Mouse (Mus musculus) hindbrain, postnatal 0 days (tissue): ENCODE data around the gene Ippk. TPM values are rescaled to one million over a fixed set of nuclear protein-coding genes. Genes with fewer than 3 reads are reported as not detected.

Experiments used
- ATAC-seq: fragments of 200-750 bp; cut with Nextera tagmentation; 2 replicates; pipeline ENCODE4 v1.8.0; 2017; ENCODE audit warnings: mild to moderate bottlenecking, moderate TSS enrichment, moderate library complexity
- DNase-seq: peaks from one replicate; pipeline ENCODE4 v3.0.0-alpha.2; 2015; ENCODE audit warnings: low spot score
- H3K27ac ChIP-seq: fragments of 300-500 bp; sonication (generic); 2 replicates; pipeline ENCODE4 v1.5.1; 2014; ENCODE audit warnings: mild to moderate bottlenecking
- H3K27me3 ChIP-seq: fragments of 300-500 bp; sonication (generic); 2 replicates; pipeline ENCODE4 v1.6.1; 2014; ENCODE audit warnings: low read length, mixed read lengths; ENCODE audit not compliant: insufficient read depth
- H3K36me3 ChIP-seq: fragments of 300-500 bp; sonication (generic); 2 replicates; pipeline ENCODE4 v1.6.1; 2014; ENCODE audit warnings: low read length, mixed read lengths; ENCODE audit not compliant: insufficient read depth
- H3K4me1 ChIP-seq: fragments of 300-500 bp; sonication (generic); 2 replicates; pipeline ENCODE4 v1.6.1; 2014; ENCODE audit warnings: antibody characterized with exemption, low read length, mixed read lengths; ENCODE audit not compliant: insufficient read depth
- H3K4me2 ChIP-seq: fragments of 300-500 bp; sonication (generic); 2 replicates; pipeline ENCODE4 v1.6.1; 2014; ENCODE audit warnings: low read depth, mild to moderate bottlenecking, low read length, moderate library complexity, mixed read lengths
- H3K4me3 ChIP-seq: fragments of 300-500 bp; sonication (generic); 2 replicates; pipeline ENCODE4 v1.5.1; 2014; ENCODE audit warnings: low read length
- H3K9ac ChIP-seq: fragments of 300-500 bp; sonication (generic); replicated peaks from 2 replicates; pipeline ENCODE4 v1.6.1; 2014; ENCODE audit warnings: mild to moderate bottlenecking, low read length, moderate library complexity, mixed read lengths
- H3K9me3 ChIP-seq: fragments of 300-500 bp; sonication (generic); 2 replicates; pipeline ENCODE4 v1.6.1; 2016; ENCODE audit warnings: low read length, mixed read lengths
- CTCF ChIP-seq: IDR thresholded peaks from 2 replicates; pipeline ENCODE4 v1.5.1; 2016; ENCODE audit warnings: antibody characterized with exemption, control low read depth, low read depth
- WGBS: fragments of 180-500 bp; shearing (Covaris S2); extraction: QIAGEN DNeasy Blood & Tissue Kit; methylation state at CpG from one replicate; pipeline ENCODE4 v1.1.7; 2014; 5-methylcytosine and 5-hydroxymethylcytosine counted together
- polyA plus RNA-seq: library from polyadenylated mRNA; unstranded; fragments of >200 nt; fragmentation: Nextera tagmentation; extraction: Ambion mirVana; gene quantifications from 2 replicates; pipeline ENCODE4 v1.2.1, GENCODE M21; 2015
- total RNA-seq: library from RNA; depleted of rRNA; stranded (reverse); fragments of >200 nt; gene quantifications from 2 replicates; pipeline ENCODE4 v1.2.3, GENCODE M21; 2014; rRNA removed

Gene Ippk
- total RNA-seq (9.2 and 11.9 TPM in 2 replicates), polyA plus RNA-seq (10.2 and 10.8 TPM in 2 replicates)

DNA sequence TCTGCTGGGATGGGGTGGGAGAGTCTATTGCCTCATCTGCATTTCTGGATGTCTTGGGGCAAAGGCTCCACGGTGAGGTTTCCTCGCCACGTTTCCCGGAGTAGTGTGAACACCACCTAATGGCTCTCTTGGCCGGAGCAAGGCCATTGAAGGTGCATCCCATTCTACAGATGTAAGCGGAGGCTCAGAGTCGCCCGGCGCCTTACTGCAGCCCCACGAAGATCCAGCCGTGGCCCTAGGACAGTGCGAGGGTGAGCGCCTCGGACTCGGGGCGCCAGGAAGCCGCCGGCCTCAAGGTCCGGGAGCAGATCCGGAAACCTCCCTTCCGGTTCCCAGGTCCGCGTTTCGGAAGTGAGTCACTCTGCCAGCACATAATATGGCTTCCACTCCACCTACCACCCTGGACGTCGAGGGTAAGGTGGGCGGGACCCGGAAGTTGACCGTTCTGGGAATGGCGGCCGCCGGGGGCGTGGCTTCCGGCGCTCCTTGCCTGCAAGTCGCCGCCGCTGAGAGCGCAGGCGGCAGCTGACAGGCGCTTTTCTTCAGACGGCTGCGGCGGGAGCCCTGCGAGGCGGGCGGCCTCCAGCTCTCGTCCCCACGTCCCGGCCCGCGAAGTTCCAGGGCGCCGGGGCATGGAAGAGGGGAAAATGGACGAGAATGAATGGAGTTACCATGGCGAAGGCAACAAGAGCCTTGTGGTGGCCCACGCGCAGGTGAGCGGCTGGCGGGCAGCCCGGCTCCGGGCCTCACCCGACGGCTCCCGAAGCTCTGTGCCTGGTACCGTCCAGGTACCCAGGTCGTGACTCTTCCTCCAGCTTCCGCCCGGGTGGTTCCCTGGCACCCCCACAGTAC lies at the start of gene Ippk:
Ippk (plus strand) TSS at position 496 of the 852 bp plus-strand sequence.
- Histone ChIP-seq H3K36me3 (no peaks in the 10 kb centered on the region), H3K4me2 (peak within 1 kb of the TSS; percentile 95), H3K9me3 (no peaks in the 10 kb centered on the region), H3K4me3 (peak within 1 kb of the TSS; percentile 80), H3K4me1 (peaks cover 18% of the 10 kb centered on the region), H3K9ac (peak within 1 kb of the TSS; percentile 84), H3K27me3 (no peaks in the 10 kb centered on the region), H3K27ac (peak within 1 kb of the TSS; percentile 91)
- ATAC-seq (peak; percentile 99), DNase-seq (peak; percentile 98)
- WGBS, result 1% methylated on average over 66 of the region's 69 CpGs
- TF ChIP-seq CTCF, result 0 out of 2 replicates have a peak, but pooled peaks have one; percentile 15

GRCm38 (mm10) chr13:49371428-49371899 lies 49.6 kb upstream of the Ippk start:
- no peaks in the 10 kb centered on the region; the same call in 1 of the 2 replicates for H3K4me1 ChIP-seq
- no peaks in the 10 kb centered on the region for H3K27me3 ChIP-seq
- WGBS, result 38% methylated on average over 3 of the region's 3 CpGs
- no peak overlapping the region for H3K4me2 ChIP-seq
- no peaks in the 10 kb centered on the region for H3K9me3 ChIP-seq
- TF ChIP-seq CTCF, result no peak
- peak overlapping the region; percentile 49 for H3K27ac ChIP-seq
- ATAC-seq, result peak; percentile 72; the same call in 1 of the 2 replicates
- DNase-seq, result peak; percentile 34
- H3K9ac ChIP-seq, result no peak overlapping the region
- no peak overlapping the region for H3K4me3 ChIP-seq
- peaks cover 29% of the 10 kb centered on the region; the same call in 1 of the 2 replicates for H3K36me3 ChIP-seq

DNA sequence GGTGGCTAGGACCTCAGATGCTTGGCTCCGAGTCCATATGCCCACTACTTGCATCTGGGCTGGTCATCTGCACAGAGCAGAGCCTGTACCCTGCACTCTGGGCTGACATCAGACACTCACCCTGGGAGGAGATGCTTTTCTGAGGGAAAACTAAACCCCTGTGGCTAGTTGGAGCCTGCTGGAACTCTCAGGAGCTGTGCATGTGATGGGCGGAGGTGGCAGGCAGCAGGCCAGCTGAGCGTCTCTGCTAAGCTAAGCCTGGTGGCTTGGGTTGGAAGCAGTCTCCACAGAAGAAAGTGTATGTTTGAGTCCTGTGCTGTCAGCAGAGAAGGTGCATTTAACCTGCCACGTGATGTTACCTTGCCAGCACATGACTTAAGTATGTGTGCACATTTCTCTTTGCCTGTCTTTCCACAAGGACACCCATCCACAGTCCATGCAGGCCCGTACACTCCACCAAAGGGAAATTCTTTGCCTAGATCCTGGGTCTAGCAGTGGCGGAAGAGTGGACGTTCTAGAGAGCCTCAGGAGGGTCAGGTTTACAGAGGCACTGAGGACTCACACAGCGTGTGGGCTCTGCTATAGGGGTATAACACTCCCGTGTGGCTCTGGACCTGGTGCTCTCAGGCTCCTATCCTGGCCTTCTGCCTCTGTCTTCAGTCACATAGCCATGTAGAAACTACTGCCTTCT lies 48.5 kb upstream of the Ippk start:
- H3K27me3 ChIP-seq, result no peaks in the 10 kb centered on the region
- no peak for ATAC-seq
- H3K27ac ChIP-seq, result peak overlapping the region; percentile 49; the same call in 1 of the 2 replicates
- H3K4me2 ChIP-seq, result no peak overlapping the region
- no peaks in the 10 kb centered on the region; the same call in 1 of the 2 replicates for H3K4me1 ChIP-seq
- no peak overlapping the region for H3K9ac ChIP-seq
- no peak overlapping the region for H3K4me3 ChIP-seq
- no peaks in the 10 kb centered on the region for H3K9me3 ChIP-seq
- 93% methylated on average over 9 of the region's 9 CpGs for WGBS
- H3K36me3 ChIP-seq, result peaks cover 39% of the 10 kb centered on the region
- no peak for TF ChIP-seq CTCF
- DNase-seq, result no peak

DNA sequence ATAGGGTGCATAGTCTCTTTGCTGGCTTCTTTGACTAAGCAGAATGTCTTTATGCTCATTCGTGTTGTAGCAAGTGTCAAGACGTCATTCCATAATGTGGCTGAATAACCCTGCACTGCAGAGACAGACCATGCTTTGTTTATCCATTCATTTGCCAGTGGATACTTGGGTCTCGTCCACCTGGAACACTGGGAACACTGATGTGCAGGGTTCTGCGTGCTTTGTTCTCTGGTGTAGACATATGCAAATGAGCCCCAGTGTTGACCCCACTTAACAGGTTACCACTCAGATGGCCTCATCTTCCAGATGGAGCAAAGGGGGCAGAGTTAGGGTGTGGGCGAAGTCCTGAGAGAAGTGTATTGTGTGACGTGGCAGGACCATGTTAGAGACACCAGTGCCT lies 46.7 kb upstream of the Ippk start:
- H3K36me3 ChIP-seq, result peaks cover 56% of the 10 kb centered on the region
- ATAC-seq (peak; percentile 11; the same call in 1 of the 2 replicates), DNase-seq (no peak)
- no peaks in the 10 kb centered on the region for H3K4me1 ChIP-seq
- H3K27me3 ChIP-seq, result no peaks in the 10 kb centered on the region
- H3K4me3 ChIP-seq, result no peak overlapping the region
- no peaks in the 10 kb centered on the region for H3K9me3 ChIP-seq
- no peak overlapping the region for H3K4me2 ChIP-seq
- no peak for TF ChIP-seq CTCF
- no peak overlapping the region for H3K27ac ChIP-seq
- H3K9ac ChIP-seq, result no peak overlapping the region
- 49% methylated on average over 6 of the region's 6 CpGs for WGBS

DNA sequence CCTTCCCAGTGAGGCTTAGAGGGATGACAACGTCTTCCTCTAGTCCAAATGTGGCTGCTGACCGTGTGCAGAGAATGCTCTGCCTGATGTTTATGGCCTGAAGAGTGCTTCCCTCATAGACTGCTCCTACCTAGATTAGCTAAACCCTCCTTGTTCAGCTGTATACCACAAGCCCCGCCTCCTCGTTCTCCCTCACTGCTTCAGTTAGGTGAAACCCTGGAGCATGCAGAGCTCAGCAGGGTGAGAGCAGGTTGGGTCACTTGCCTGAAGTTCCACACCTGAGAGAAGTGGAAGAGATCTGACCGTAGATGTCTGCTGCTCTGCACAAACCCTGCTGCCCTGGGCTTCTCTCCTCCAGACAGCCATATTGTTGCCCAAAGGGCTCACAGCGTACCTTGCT lies 46.3 kb upstream of the Ippk start:
- H3K9ac ChIP-seq, result no peak overlapping the region
- TF ChIP-seq CTCF, result no peak
- ATAC-seq, result no peak
- WGBS, result 84% methylated on average over 6 of the region's 6 CpGs
- H3K4me1 ChIP-seq, result no peaks in the 10 kb centered on the region
- DNase-seq, result no peak
- no peaks in the 10 kb centered on the region for H3K27me3 ChIP-seq
- peaks cover 56% of the 10 kb centered on the region for H3K36me3 ChIP-seq
- H3K27ac ChIP-seq, result no peak overlapping the region
- no peaks in the 10 kb centered on the region for H3K9me3 ChIP-seq
- no peak overlapping the region for H3K4me2 ChIP-seq
- H3K4me3 ChIP-seq, result no peak overlapping the region

DNA sequence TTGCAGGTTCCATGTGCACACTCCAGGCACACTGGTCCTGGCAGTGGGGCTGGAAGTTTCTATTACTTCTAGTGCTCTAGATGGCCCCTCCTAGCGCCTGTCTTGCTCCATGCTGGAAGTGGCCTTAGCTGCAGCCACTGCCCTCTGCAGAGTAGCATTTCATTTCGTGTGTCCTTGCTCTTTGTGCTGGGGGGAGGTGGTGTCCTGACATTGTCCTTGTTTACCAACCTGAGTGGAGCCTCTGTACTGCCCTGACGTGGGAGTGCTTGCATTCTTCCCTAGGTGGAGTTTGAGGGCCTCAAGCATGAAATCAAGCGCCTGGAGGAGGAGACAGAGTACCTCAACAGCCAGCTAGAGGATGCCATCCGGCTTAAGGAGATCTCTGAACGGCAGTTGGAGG lies 43.4 kb upstream of the Ippk start:
- H3K4me1 ChIP-seq, result no peaks in the 10 kb centered on the region
- peaks cover 70% of the 10 kb centered on the region for H3K36me3 ChIP-seq
- TF ChIP-seq CTCF, result no peak
- H3K4me3 ChIP-seq, result no peak overlapping the region
- no peak for ATAC-seq
- no peaks in the 10 kb centered on the region for H3K9me3 ChIP-seq
- H3K27ac ChIP-seq, result no peak overlapping the region
- H3K9ac ChIP-seq, result no peak overlapping the region
- no peak overlapping the region for H3K4me2 ChIP-seq
- WGBS, result 83% methylated on average over 6 of the region's 6 CpGs
- DNase-seq, result no peak
- no peaks in the 10 kb centered on the region for H3K27me3 ChIP-seq
